Mouse (Mus musculus): Measurements from ENCODE around the gene Ube2v1. TPM values are rescaled to one million over a fixed set of nuclear protein-coding genes. Genes with fewer than 3 reads are reported as not detected.

The Ube2v1 gene
- polyA plus RNA-seq (2012; rRNA removed) = 51.2 and 54.5 TPM in 2 replicates

DNA sequence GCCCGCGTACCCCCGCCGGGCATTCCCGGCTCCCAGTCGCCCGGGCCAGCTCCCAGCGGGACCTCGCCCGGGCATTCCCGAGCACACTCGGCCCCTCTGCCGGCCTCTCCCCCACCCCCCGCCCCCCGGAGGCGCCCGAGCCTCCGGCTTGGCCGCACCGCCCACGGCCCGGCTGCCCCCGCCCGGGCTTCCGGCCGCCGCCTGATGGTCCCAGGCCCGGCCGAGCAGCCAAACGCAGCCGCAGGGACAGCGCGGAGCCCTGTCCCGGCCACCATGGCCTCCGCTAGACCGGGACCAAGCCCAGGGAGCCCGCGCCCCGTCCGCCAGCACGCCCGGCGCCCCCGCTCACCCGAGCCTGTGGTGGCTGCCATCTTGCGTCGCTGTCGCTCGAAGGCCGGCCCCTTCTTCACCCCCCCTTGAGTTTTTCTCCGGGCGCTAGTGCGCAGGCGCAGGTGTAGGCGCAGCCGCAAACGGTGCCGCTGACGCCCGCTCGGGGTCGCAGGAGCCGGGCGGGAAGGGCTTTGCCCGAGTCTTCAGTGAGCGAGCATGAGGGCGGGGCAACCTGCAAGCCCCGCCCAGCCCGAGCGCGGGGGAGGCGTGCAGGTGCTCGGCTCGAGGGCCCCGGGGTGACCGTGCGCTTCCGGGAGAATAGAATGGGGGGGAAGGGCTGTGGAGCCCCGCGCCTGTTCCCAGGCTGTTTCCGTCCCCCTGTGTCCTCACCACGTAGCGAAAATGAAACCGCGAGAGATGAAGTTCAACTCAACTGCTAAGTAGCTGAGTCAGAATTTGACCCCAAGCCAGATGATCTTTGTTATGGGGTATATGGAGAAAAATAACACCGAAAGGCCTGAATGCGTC, at the start of gene Ube2v1:
Gene Ube2v1, minus strand, starts transcription at position 505 of the 858 bp plus-strand sequence.

GRCm38 (mm10) chr2:167661270-167662203, 29.6 kb upstream of the Ube2v1 start, which contains the start of gene Gm20431:
Gm20431 (minus strand) TSS chr2:167661496.

Other genes starting within 250 kb of the Ube2v1 start
- gene Slc9a8, start 210.4 kb downstream of the Ube2v1 start, polyA plus RNA-seq (2012; rRNA removed) = 12.4 and 14.4 TPM in 2 replicates
- gene Rnf114, start 139.4 kb downstream of the Ube2v1 start, polyA plus RNA-seq (2012; rRNA removed) = 46.8 and 52.3 TPM in 2 replicates
- 5.3 and 5.6 TPM in 2 replicates for gene Spata2, start 139.2 kb downstream of the Ube2v1 start, polyA plus RNA-seq (2012; rRNA removed)
- gene Snai1, start 93.9 kb downstream of the Ube2v1 start, polyA plus RNA-seq (2012; rRNA removed) = 1.6 and 1.7 TPM in 2 replicates
- not detected in 2 replicates for gene Gm20431, start 29.4 kb upstream of the Ube2v1 start, polyA plus RNA-seq (2012; rRNA removed)
- 41.0 and 43.4 TPM in 2 replicates for gene Cebpb, start 56.8 kb upstream of the Ube2v1 start, polyA plus RNA-seq (2012; rRNA removed)
- 14.8 and 16.0 TPM in 2 replicates for gene Tmem189, start 57.7 kb upstream of the Ube2v1 start, polyA plus RNA-seq (2012; rRNA removed)

Data from liver, embryonic 18 days (tissue).